Mouse (Mus musculus) limb, embryonic 13.5 days (tissue): ENCODE measurements around the gene Copz1. TPM values are rescaled to one million over a fixed set of nuclear protein-coding genes. Genes with fewer than 3 reads are reported as not detected.

Experiments
- ATAC-seq: fragments of 200-750 bp; cut with Nextera tagmentation; 2 replicates; pipeline ENCODE4 v1.8.0; 2017; ENCODE audit warnings: low read depth, moderate number of reproducible peaks, moderate TSS enrichment; ENCODE audit not compliant: low FRiP score
- H3K27ac ChIP-seq: fragments of 300-500 bp; sonication (generic); 2 replicates; pipeline ENCODE4 v1.5.1; 2015; ENCODE audit warnings: inconsistent platforms, mild to moderate bottlenecking, moderate library complexity
- H3K27me3 ChIP-seq: fragments of 300-500 bp; sonication (generic); 2 replicates; pipeline ENCODE4 v1.6.1; 2015; ENCODE audit warnings: mild to moderate bottlenecking, inconsistent platforms
- H3K36me3 ChIP-seq: fragments of 300-500 bp; sonication (generic); 2 replicates; pipeline ENCODE4 v1.6.1; 2015; ENCODE audit warnings: inconsistent platforms, mild to moderate bottlenecking, moderate library complexity
- H3K4me1 ChIP-seq: fragments of 300-500 bp; sonication (generic); 2 replicates; pipeline ENCODE4 v1.6.1; 2015; ENCODE audit warnings: inconsistent platforms
- H3K4me2 ChIP-seq: fragments of 300-500 bp; sonication (generic); replicated peaks from 2 replicates; pipeline ENCODE4 v1.6.1; 2015; ENCODE audit warnings: inconsistent platforms, mild to moderate bottlenecking, moderate library complexity
- H3K4me3 ChIP-seq: fragments of 300-500 bp; sonication (generic); 2 replicates; pipeline ENCODE4 v1.5.1; 2015; ENCODE audit warnings: moderate library complexity, mild to moderate bottlenecking, inconsistent platforms
- H3K9ac ChIP-seq: fragments of 300-500 bp; sonication (generic); 2 replicates; pipeline ENCODE4 v1.6.1; 2015; ENCODE audit warnings: mild to moderate bottlenecking, inconsistent platforms
- H3K9me3 ChIP-seq: fragments of 300-500 bp; sonication (generic); 2 replicates; pipeline ENCODE4 v1.6.1; 2016; ENCODE audit warnings: inconsistent platforms
- WGBS: fragments of 180-500 bp; shearing (Covaris S2); methylation state at CpG from one replicate; pipeline ENCODE4 v1.1.7; 2015; 5-methylcytosine and 5-hydroxymethylcytosine counted together
- polyA plus RNA-seq: library from polyadenylated mRNA; unstranded; fragments of >200 nt; fragmentation: Nextera tagmentation; extraction: Ambion mirVana; gene quantifications from 2 replicates; pipeline ENCODE4 v1.2.1, GENCODE M21; 2015

Gene Copz1
- polyA plus RNA-seq, 1 experiment from 2014 or later: 283 TPM

GRCm38 (mm10) chr15:103298026-103298425, 25.5 kb downstream of the Copz1 start:
- ATAC-seq: no peak
- 63% methylated on average over 3 of the region's 3 CpGs for WGBS
- Histone ChIP-seq H3K27me3 (no peaks in the 10 kb centered on the region), H3K4me1 (peaks cover 90% of the 10 kb centered on the region), H3K36me3 (peaks cover 38% of the 10 kb centered on the region), H3K9me3 (no peaks in the 10 kb centered on the region), H3K9ac (peak overlapping the region; percentile 19), H3K27ac (peak overlapping the region; percentile 97), H3K4me3 (no peak overlapping the region), H3K4me2 (no peak overlapping the region)

GRCm38 (mm10) chr15:103298861-103299616, 26.5 kb downstream of the Copz1 start:
- Histone ChIP-seq H3K9me3 (no peaks in the 10 kb centered on the region), H3K27me3 (no peaks in the 10 kb centered on the region), H3K4me3 (no peak overlapping the region), H3K4me2 (peak overlapping the region; percentile 63), H3K4me1 (peaks cover 95% of the 10 kb centered on the region), H3K36me3 (peaks cover 28% of the 10 kb centered on the region), H3K9ac (peak overlapping the region; percentile 50), H3K27ac (peak overlapping the region; percentile 97)
- no peak for ATAC-seq
- WGBS: 42% methylated on average over 5 of the region's 5 CpGs

- no peak; the same call in 1 of the 2 replicates for ATAC-seq
- H3K9me3 ChIP-seq: no peaks in the 10 kb centered on the region
- H3K9ac ChIP-seq: peak overlapping the region; percentile 36
- H3K4me3 ChIP-seq: peak overlapping the region; percentile 34; the same call in 1 of the 2 replicates
- H3K4me1 ChIP-seq: peaks cover 98% of the 10 kb centered on the region
- peak overlapping the region; percentile 97 for H3K27ac ChIP-seq
- H3K27me3 ChIP-seq: no peaks in the 10 kb centered on the region
- WGBS: 12% methylated on average over 8 of the region's 8 CpGs
- peak overlapping the region; percentile 63 for H3K4me2 ChIP-seq
- peaks cover 28% of the 10 kb centered on the region for H3K36me3 ChIP-seq
Observed at GRCm38 (mm10) chr15:103299644-103300043, 27.1 kb downstream of the Copz1 start.

DNA sequence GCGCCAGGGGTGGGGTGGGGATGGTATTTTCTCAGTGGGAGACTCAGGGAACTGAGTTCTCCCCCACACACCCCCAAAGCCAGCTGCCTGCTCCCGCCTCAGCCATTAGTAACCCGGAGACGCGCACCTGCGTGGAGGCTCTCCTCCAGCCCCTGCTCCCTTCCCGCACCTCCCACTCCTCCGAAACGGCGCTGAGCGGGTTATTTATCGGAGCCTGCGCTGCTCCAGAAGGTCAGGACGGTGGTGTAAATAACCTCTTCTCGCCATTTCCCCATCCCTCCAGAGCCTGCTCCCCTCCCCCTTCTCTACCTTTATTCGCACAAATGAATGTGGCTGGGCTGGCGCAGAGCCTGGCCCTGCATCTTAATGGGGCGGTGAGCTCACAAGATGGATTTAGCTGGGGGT, 27.6 kb downstream of the Copz1 start:
- peaks cover 96% of the 10 kb centered on the region for H3K4me1 ChIP-seq
- H3K9ac ChIP-seq: peak overlapping the region; percentile 48
- H3K4me3 ChIP-seq: peak overlapping the region; percentile 34
- H3K4me2 ChIP-seq: peak overlapping the region; percentile 63
- H3K36me3 ChIP-seq: peaks cover 28% of the 10 kb centered on the region
- H3K9me3 ChIP-seq: no peaks in the 10 kb centered on the region
- ATAC-seq: peak; percentile 74
- peak overlapping the region; percentile 97 for H3K27ac ChIP-seq
- H3K27me3 ChIP-seq: no peaks in the 10 kb centered on the region
- 1% methylated on average over 18 of the region's 18 CpGs for WGBS

DNA sequence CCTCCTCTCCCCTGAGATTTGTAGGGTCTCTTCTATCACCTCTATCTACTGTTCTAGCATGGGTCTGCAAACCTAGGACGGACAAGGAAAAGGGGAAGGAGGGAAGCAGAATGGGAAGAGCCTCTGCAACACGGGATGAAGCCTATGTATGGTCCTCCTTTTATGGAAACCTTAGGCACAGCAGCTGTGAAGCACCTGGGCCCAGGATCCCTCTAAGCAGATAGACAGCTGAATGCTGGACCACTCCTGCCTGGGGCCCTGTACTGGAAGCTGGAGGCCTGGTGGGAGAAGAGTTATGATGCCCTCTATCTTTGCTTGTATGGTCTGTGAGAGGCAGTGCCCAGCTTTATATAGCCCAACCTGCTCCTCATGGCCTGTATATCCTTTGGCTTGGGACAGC, 28.0 kb downstream of the Copz1 start:
- WGBS: 3% methylated on average over 2 of the region's 2 CpGs
- peaks cover 93% of the 10 kb centered on the region for H3K4me1 ChIP-seq
- peak overlapping the region; percentile 63 for H3K4me2 ChIP-seq
- H3K27me3 ChIP-seq: no peaks in the 10 kb centered on the region
- H3K4me3 ChIP-seq: peak overlapping the region; percentile 34
- H3K36me3 ChIP-seq: peaks cover 28% of the 10 kb centered on the region
- 0 out of 2 replicates have a peak, but pooled peaks have one; percentile 0 for ATAC-seq
- no peaks in the 10 kb centered on the region for H3K9me3 ChIP-seq
- H3K9ac ChIP-seq: peak overlapping the region; percentile 48; the same call in 1 of the 2 replicates
- peak overlapping the region; percentile 97 for H3K27ac ChIP-seq

DNA sequence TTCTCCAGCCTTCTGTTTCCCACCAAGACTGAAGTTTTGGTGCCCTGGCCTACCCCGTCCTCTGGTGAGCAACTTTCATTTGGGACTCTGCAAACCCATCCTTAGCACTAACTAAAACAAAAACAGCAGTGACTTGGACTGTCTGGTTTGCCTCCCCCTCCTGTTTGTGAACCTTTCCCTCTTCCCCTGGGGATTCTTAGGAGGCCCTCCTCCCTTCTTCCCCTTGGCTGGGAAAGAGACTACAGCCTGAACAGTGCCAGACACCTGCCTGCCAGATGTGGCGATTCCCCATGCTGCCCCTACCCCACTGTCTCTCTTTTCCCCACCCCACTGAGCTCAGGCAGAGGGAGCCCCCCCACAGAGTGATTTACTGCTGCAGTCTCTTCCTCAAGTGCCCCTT, 28.5 kb downstream of the Copz1 start:
- peaks cover 93% of the 10 kb centered on the region for H3K4me1 ChIP-seq
- H3K9me3 ChIP-seq: no peaks in the 10 kb centered on the region
- 8% methylated on average over 2 of the region's 2 CpGs for WGBS
- H3K27ac ChIP-seq: peak overlapping the region; percentile 97
- H3K4me3 ChIP-seq: 0 out of 2 replicates have a peak overlapping the region, but pooled peaks have one; percentile 34
- H3K4me2 ChIP-seq: peak overlapping the region; percentile 63
- H3K27me3 ChIP-seq: no peaks in the 10 kb centered on the region
- H3K9ac ChIP-seq: 0 out of 2 replicates have a peak overlapping the region, but pooled peaks have one; percentile 48
- H3K36me3 ChIP-seq: peaks cover 28% of the 10 kb centered on the region
- peak; percentile 17; the same call in 1 of the 2 replicates for ATAC-seq

DNA sequence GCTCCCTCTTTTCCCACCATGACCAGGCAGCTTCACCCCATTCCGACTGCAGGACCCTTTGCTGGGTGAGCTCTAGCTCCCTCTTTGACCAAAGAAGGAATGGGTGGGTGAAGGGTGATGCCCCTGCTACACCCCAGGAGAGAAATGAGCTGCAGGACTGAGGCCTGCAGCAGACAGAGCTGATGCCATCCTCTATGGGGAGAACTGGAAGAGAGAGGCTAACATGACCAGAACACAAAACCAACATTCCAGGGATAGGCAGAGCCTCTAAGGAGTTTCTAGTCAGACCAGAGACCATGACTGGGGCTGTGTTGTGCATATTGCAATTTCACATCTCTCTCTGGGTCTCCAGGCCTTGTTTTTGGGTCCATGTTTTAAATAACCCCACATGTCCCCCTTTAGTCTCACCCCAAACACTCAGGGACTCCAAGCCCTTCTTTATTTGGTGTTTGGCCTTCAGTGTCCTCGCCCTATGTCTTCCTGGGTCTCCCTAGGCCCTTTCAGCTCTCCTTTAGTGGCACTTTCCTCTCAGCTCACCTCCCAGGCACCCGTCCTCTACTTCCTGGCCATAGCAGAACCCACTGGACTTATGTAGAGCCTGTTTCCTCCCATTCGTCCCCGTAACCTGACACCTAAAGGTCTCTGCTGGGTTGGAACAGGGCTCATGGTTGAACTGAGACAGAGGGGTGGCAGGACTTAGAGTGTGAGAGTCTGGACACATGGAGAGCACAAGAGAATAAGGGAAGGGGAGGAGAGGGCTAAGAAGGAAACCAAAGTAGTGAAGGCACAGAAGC, 29.2 kb downstream of the Copz1 start:
- peaks cover 25% of the 10 kb centered on the region for H3K36me3 ChIP-seq
- 16% methylated on average over 5 of the region's 5 CpGs for WGBS
- no peaks in the 10 kb centered on the region for H3K27me3 ChIP-seq
- H3K9me3 ChIP-seq: no peaks in the 10 kb centered on the region
- peak overlapping the region; percentile 97 for H3K27ac ChIP-seq
- peak overlapping the region; percentile 46; the same call in 1 of the 2 replicates for H3K9ac ChIP-seq
- peak overlapping the region; percentile 36 for H3K4me2 ChIP-seq
- H3K4me3 ChIP-seq: no peak overlapping the region
- ATAC-seq: no peak
- H3K4me1 ChIP-seq: peaks cover 93% of the 10 kb centered on the region

GRCm38 (mm10) chr15:103302341-103303021, 30.0 kb downstream of the Copz1 start:
- no peak for ATAC-seq
- Histone ChIP-seq H3K4me3 (no peak overlapping the region), H3K4me2 (peak overlapping the region; percentile 36), H3K4me1 (peaks cover 88% of the 10 kb centered on the region), H3K9ac (peak overlapping the region; percentile 48; the same call in 1 of the 2 replicates), H3K9me3 (no peaks in the 10 kb centered on the region), H3K27ac (peak overlapping the region; percentile 97), H3K27me3 (no peaks in the 10 kb centered on the region), H3K36me3 (peaks cover 18% of the 10 kb centered on the region)
- 11% methylated on average over 6 of the region's 6 CpGs for WGBS

DNA sequence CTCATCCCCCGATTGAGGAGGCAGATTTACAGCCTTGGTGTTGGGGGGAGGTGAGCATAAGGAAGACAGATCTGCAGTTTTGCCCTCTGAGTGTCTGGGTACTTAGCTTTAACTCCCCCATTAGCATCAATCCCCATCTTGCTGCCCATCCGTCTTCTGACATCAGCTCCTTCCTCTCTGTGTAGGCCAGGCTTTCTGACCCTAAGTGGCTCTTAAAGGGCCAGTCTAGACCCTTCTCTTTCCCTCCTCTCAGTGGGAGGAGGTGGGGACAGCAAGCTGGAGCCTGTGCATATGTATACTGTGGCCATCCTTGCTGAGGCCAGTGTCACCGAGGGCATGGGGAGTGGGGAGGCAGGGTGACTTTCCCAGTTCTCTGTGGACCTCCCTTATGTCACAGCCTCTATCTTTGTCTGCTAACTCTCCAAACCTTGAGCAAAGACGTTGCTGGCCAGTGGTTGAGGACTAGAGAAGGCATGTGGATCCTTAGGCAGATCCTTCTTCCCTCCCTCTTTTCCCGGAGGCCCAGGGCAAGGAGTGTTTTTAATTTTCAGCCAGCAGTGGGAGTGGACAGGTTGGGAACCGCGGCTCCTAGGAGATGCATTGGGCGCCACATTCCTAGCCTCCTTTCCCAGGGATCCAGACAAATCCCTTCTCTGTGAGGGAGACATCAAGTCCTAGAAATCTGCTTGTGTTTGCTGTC, 31.6 kb downstream of the Copz1 start:
- no peak for ATAC-seq
- Histone ChIP-seq H3K4me3 (peak overlapping the region; percentile 47), H3K9ac (peak overlapping the region; percentile 73), H3K27me3 (peaks cover 3% of the 10 kb centered on the region; the same call in 1 of the 2 replicates), H3K27ac (peak overlapping the region; percentile 97), H3K9me3 (no peaks in the 10 kb centered on the region), H3K4me1 (peaks cover 83% of the 10 kb centered on the region), H3K36me3 (0 out of 2 replicates have a peak, but pooled peaks cover 2% of the 10 kb centered on the region), H3K4me2 (peak overlapping the region; percentile 74)
- WGBS: 5% methylated on average over 8 of the region's 8 CpGs

DNA sequence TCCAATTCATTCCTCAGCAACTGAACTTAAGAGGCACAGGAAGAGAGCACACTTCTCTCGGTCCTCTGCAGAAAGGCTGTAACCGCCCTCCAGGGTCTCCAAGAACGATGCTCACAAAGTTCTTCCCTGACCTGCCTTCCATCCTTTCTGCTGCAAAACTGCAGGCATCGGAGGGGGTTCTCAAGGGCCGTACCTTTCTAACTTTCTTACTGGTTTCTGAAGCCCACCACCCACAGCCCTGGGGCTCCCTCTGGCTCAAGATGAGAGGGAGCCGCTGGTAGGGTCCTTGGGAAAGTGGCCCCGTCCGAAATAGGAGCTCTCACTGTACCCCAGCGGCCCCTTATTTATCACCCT, 32.1 kb downstream of the Copz1 start:
- Histone ChIP-seq H3K9ac (peak overlapping the region; percentile 73), H3K4me2 (peak overlapping the region; percentile 74), H3K36me3 (no peaks in the 10 kb centered on the region), H3K9me3 (no peaks in the 10 kb centered on the region), H3K27ac (peak overlapping the region; percentile 97), H3K4me1 (peaks cover 78% of the 10 kb centered on the region), H3K27me3 (peaks cover 8% of the 10 kb centered on the region), H3K4me3 (peak overlapping the region; percentile 47)
- ATAC-seq: no peak
- WGBS: 0% methylated on average over 9 of the region's 9 CpGs

DNA sequence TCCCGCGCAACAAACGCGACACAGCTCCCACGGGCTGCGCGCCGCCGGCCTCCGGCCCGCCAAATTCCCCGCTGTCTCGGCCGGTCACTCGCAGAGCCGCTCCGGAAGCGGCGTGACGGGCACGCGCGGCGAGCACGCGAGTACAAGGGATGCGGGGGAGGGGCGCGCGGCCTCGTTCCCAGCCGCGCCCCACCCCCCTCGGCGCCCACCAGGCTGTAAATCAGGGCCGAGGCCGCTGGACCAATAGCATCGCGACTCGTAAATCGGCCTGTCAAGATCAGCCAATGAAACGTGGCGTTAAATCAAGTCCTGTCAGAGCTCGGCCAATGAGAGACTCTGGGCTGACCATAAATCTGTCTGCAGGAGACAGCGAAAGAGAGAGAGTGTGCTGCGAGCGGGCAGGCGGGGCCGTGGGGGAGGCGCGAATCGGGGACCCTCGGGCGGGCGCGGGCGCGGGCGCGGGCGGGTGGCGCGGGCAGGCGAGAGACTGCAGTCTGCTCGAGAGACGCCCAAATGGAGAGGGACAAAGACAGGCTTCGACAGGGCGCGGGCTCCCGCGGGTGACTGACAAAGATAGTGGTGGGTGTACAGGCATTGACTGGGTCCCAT, 32.7 kb downstream of the Copz1 start:
- Histone ChIP-seq H3K4me3 (peak overlapping the region; percentile 47), H3K36me3 (no peaks in the 10 kb centered on the region), H3K4me1 (peaks cover 72% of the 10 kb centered on the region), H3K9ac (peak overlapping the region; percentile 73), H3K27me3 (peaks cover 8% of the 10 kb centered on the region), H3K27ac (peak overlapping the region; percentile 97), H3K9me3 (no peaks in the 10 kb centered on the region), H3K4me2 (peak overlapping the region; percentile 74)
- ATAC-seq: peak; percentile 92
- WGBS: 0% methylated on average over 56 of the region's 71 CpGs
